Mouse (Mus musculus) layer of hippocampus, adult 2 months (tissue): ENCODE measurements around the gene Tspan5. TPM values are rescaled to one million over a fixed set of nuclear protein-coding genes. Genes with fewer than 3 reads are reported as not detected.

Source experiments
- DNase-seq, 2 experiments: peaks; one replicate each; pipeline ENCODE4 v3.0.0; 2022; ENCODE audit warnings: low spot score in 2 of 2
- H3K27ac ChIP-seq: fragments of 200-600 bp; 2 replicates; pipeline ENCODE4 v1.8.1; 2022
- H3K4me3 ChIP-seq: fragments of 200-600 bp; 2 replicates; pipeline ENCODE4 v1.8.1; 2022; ENCODE audit warnings: mild to moderate bottlenecking
- CTCF ChIP-seq: fragments of 200-600 bp; conservative IDR thresholded peaks from 2 replicates; pipeline ENCODE4 v1.8.1; 2022; ENCODE audit warnings: antibody characterized with exemption, mild to moderate bottlenecking, moderate library complexity
- total RNA-seq, 2 experiments: library from RNA; stranded (reverse); gene quantifications; 2 replicates each; pipeline ENCODE4 v1.2.3; 2021

The Tspan5 gene
- total RNA-seq, 2 experiments from 2014 or later = 199 to 202 TPM

- Histone ChIP-seq H3K4me3 (no peak overlapping the region), H3K27ac (no peak overlapping the region)
- no peak for TF ChIP-seq CTCF
- DNase-seq = no peak
Observed at GRCm38 (mm10) chr3:138813139-138813810, 71.3 kb downstream of the Tspan5 start.

GRCm38 (mm10) chr3:138814457-138814856 is 72.5 kb downstream of the Tspan5 start:
- TF ChIP-seq CTCF = no peak
- peak overlapping the region; percentile 56 for H3K27ac ChIP-seq
- DNase-seq = no peak
- H3K4me3 ChIP-seq = no peak overlapping the region

- no peak for TF ChIP-seq CTCF
- Histone ChIP-seq H3K4me3 (no peak overlapping the region), H3K27ac (peak overlapping the region; percentile 56)
- no peak for DNase-seq
Observed at GRCm38 (mm10) chr3:138815127-138815837, 73.3 kb downstream of the Tspan5 start.

- no peak for TF ChIP-seq CTCF
- no peak for DNase-seq
- no peak overlapping the region for H3K27ac ChIP-seq
- no peak overlapping the region for H3K4me3 ChIP-seq
Observed at GRCm38 (mm10) chr3:138816888-138817656, 75.1 kb downstream of the Tspan5 start.

GRCm38 (mm10) chr3:138819862-138820261 is 77.9 kb downstream of the Tspan5 start:
- Histone ChIP-seq H3K4me3 (no peak overlapping the region), H3K27ac (peak overlapping the region; percentile 11; the same call in 1 of the 2 replicates)
- no peak for TF ChIP-seq CTCF
- no peak for DNase-seq

GRCm38 (mm10) chr3:138820296-138820695 is 78.3 kb downstream of the Tspan5 start:
- no peak for DNase-seq
- TF ChIP-seq CTCF = no peak
- Histone ChIP-seq H3K27ac (peak overlapping the region; percentile 11; the same call in 1 of the 2 replicates), H3K4me3 (no peak overlapping the region)

- no peak for DNase-seq
- Histone ChIP-seq H3K4me3 (no peak overlapping the region), H3K27ac (peak overlapping the region; percentile 56)
- TF ChIP-seq CTCF = peak; percentile 33
Observed at GRCm38 (mm10) chr3:138821886-138822445, 80.0 kb downstream of the Tspan5 start.

- no peak for DNase-seq
- Histone ChIP-seq H3K27ac (peak overlapping the region; percentile 21; the same call in 1 of the 2 replicates), H3K4me3 (no peak overlapping the region)
- no peak for TF ChIP-seq CTCF
Observed at GRCm38 (mm10) chr3:138823857-138824256, 81.9 kb downstream of the Tspan5 start.

- no peak overlapping the region for H3K4me3 ChIP-seq
- no peak for TF ChIP-seq CTCF
- no peak for DNase-seq
- H3K27ac ChIP-seq = peak overlapping the region; percentile 48; the same call in 1 of the 2 replicates
Observed at GRCm38 (mm10) chr3:138825296-138825695, 83.3 kb downstream of the Tspan5 start.

GRCm38 (mm10) chr3:138826243-138826800 is 84.3 kb downstream of the Tspan5 start:
- no peak overlapping the region for H3K27ac ChIP-seq
- DNase-seq = no peak
- H3K4me3 ChIP-seq = no peak overlapping the region
- no peak for TF ChIP-seq CTCF

GRCm38 (mm10) chr3:138832827-138833517 is 91.0 kb downstream of the Tspan5 start:
- no peak for TF ChIP-seq CTCF
- H3K27ac ChIP-seq = peak overlapping the region; percentile 63
- DNase-seq = no peak

GRCm38 (mm10) chr3:138834174-138834573 is 92.2 kb downstream of the Tspan5 start:
- DNase-seq = peak in 1 of 2 experiments; percentile 26
- H3K4me3 ChIP-seq = no peak overlapping the region

More at GRCm38 (mm10) chr3:138832827-138833517, 91.0 kb downstream of the Tspan5 start:
- H3K4me3 ChIP-seq = no peak overlapping the region

More at GRCm38 (mm10) chr3:138834174-138834573, 92.2 kb downstream of the Tspan5 start:
- no peak for TF ChIP-seq CTCF
- peak overlapping the region; percentile 63; the same call in 1 of the 2 replicates for H3K27ac ChIP-seq
